Mouse (Mus musculus): ENCODE results near the gene Snap25.

Snap25 gene

GRCm38 (mm10) chr2:136713299-136713758 is at the start of gene Snap25:
Gene Snap25, plus strand, starts transcription at chr2:136713453.
- DNase-seq (ENCODE audit: extremely low read depth, low read depth, low spot score), result no peak

GRCm38 (mm10) chr2:136666951-136667350 is 46.3 kb upstream of the Snap25 start:
- DNase-seq (ENCODE audit: extremely low read depth, low read depth, low spot score), result no peak

DNA sequence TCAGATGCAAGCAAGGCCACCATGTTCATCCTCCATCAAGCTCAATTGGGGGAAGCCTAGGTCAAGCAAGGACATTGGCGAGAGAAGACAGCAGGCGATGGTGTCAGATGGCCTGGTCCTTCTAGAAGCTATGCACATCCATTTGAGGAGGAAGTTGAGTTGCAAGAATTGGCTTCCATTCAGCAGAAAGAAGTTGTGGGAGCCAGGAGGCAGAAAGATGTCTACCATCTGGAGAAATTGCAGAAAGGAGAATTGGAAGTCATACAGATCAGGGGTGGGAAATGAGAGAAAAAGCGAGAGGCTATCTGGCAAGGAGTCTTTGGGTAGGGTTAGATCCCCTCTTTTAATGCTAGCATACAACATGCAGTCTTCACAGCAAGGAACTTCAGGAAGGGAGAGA is 44.1 kb upstream of the Snap25 start:
- DNase-seq (ENCODE audit: extremely low read depth, low read depth, low spot score), result no peak

DNA sequence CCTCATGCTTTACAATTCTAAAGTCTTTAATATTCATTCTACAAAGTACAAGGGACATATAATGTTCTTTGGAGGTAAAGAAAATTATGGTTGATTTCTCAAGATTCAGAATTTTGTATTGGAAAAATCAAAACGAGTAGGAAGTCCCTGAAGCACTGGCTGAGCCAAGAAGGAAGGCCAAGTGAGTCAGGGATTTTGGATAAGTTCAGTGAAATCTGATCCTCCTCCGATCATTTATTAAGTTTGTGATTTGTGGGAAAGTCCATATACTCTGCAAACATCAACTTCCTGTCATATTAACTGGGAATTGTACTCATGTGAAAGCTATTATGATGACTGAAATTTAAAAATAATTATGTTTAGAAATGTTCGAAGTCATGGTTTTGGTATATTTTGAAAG is 43.6 kb upstream of the Snap25 start:
- no peak for DNase-seq (ENCODE audit: extremely low read depth, low read depth, low spot score)

GRCm38 (mm10) chr2:136670539-136671271 is 42.5 kb upstream of the Snap25 start:
- no peak for DNase-seq (ENCODE audit: extremely low read depth, low read depth, low spot score)

DNA sequence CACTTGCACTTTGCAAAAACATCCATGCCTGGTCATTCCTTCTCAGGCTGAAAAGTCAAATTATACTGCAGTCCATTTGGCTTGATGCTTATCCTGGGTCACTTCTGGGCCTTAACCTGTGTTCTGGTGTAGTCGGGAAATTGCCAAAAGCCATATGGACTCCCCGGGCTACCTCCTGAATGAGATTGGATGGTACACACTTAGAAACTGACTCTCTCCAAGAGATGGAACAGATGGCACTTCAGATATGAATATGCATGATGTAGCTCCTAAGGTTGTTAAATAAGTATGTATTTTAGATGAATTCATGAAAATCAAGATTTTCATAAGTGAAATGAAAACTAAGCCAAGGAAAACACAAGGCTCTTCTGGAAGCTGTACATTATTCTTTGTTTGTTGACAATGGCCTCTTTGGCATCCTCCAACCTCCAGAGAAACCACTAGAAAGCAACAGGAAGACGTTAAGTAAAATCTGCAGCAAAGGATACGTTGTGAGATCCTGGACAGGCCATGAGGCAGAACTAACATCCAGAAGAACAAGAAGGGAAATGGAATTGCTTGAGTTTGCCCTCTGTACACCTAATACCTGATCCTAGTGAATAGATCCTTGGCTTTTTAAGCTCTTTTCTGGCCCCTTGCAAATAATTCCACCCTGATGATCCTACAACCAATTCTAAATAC is 39.0 kb upstream of the Snap25 start:
- DNase-seq (ENCODE audit: extremely low read depth, low read depth, low spot score), result no peak

GRCm38 (mm10) chr2:136676196-136676595 is 37.1 kb upstream of the Snap25 start:
- no peak for DNase-seq (ENCODE audit: extremely low read depth, low read depth, low spot score)

GRCm38 (mm10) chr2:136676918-136677445 is 36.3 kb upstream of the Snap25 start:
- DNase-seq (ENCODE audit: extremely low read depth, low read depth, low spot score), result no peak

DNA sequence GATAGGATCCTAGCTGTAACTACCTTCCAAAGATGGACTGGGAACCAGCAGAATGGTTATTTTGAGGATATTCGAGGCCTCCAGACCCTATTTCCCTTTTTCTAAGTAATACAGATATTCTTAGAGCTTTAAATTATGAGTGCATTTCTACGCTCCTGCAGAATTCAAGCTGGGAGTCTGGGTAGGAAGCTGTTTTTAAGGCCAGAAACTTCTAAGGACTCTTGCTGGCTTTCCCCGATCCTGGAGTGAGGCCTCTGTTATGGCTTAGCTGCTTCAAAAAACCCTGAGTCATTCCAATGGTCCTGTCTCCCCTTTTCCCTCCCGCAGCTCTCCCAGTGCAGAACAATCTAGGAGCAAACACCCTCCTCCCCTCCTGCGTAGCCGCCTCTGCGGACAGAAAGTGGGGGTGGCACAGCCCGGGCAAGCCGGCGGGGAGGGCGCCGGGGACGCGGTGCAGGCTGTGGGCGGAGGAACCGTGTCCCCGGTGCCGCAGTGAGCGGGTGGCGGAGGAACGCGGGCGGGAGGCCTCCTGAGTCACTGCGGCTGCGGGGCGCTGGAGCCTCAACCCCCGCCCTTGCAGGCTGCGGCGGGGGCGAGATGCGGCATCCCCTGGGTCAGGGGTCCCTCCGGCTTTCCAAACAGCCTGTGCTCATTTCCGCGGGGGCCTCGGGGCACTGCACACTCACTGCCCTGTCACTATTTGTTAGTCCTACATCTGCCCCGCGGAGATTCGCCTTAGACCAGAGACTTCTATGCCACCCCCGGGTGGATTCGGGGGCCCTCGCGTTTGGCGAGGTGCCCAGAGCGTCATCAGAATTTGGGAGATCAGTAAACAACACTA is 34.7 kb upstream of the Snap25 start:
- DNase-seq (ENCODE audit: extremely low read depth, low read depth, low spot score), result no peak

- DNase-seq (ENCODE audit: extremely low read depth, low read depth, low spot score), result peak; percentile 2
These were observed 33.7 kb upstream of the Snap25 start for GRCm38 (mm10) chr2:136679280-136680221.

- DNase-seq (ENCODE audit: extremely low read depth, low read depth, low spot score), result peak; percentile 34
These were observed 30.9 kb upstream of the Snap25 start for GRCm38 (mm10) chr2:136682146-136682860.

- no peak for DNase-seq (ENCODE audit: extremely low read depth, low read depth, low spot score)
These were observed 27.1 kb upstream of the Snap25 start for GRCm38 (mm10) chr2:136686195-136686594.

- no peak for DNase-seq (ENCODE audit: extremely low read depth, low read depth, low spot score)
These were observed 25.9 kb upstream of the Snap25 start for GRCm38 (mm10) chr2:136687316-136687715.

DNA sequence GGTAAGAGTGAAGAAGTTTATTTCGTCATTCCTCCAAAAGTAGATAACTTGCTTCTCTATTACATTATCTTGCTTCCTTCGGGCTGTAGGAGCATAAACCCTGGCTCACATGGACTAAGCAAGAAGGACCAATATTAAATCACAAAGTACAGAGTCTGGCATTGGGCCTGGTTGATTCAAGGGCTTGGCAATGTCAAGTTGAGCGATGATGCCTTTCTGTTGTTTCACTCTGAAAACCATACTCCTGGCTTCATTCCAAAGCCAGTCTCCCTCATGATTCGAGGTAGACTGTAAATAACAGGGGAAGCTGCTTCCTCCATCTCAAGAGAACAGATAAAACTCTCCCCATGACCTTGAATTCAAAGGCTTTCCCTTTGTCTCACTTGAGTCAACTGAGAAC is 23.8 kb upstream of the Snap25 start:
- no peak for DNase-seq (ENCODE audit: extremely low read depth, low read depth, low spot score)

- DNase-seq (ENCODE audit: extremely low read depth, low read depth, low spot score), result no peak
These were observed 21.6 kb upstream of the Snap25 start for GRCm38 (mm10) chr2:136691681-136692080.

DNA sequence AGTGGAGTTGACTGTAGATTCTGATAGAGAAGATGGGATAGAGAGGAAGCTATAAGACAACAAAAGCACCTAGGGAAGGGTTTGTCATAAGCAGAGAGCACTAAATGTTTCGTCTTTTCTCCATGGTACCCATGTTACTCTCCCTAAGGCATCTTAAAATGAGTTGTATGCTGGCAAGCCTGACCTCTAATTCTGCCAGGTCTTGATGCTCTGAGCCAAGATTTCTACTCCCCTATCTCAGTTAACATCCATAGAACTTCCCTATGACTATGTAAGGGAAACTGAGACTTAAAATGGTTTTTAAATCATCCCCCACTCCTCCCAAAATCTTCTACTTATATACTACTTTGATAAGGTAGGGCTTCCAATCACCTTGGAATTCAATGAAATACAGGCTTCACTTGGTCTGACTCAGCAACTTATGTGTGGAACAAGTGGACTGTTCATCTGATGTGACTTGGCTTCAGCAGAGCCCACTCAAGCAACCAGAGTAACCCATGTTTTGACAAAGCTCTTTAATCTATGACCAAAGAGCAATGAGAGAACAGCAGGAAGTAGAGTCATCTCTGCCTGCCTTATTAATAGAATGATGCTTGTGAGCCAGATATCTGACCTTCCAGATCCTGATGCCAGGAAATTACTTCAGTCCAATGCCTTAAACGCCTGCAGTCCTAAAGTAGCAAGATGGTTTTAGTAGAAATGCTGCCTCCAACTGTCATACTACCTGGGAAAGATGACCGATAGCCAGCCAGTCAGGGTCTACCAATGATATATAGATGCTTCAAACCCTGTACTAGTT is 13.6 kb upstream of the Snap25 start:
- no peak for DNase-seq (ENCODE audit: extremely low read depth, low read depth, low spot score)

DNA sequence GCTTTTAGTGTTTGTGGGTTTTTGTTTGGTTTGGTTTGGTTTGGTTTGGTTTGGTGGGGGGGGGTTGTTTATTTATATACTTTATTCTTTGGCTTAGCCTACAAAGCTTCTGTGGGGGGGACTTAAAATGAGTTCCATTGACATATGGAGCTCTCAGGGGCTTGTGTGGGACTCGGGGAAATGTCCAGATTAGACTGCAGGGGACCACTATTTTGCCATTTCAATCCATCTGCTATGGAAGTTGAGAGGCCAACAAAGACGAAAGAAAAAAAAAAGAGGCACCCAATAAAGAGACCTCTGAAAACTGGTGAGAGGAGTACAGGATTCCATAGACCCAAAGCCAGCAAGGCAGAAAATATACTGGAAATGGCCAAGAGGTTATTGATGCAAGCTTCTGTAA is 9.9 kb upstream of the Snap25 start:
- no peak for DNase-seq (ENCODE audit: extremely low read depth, low read depth, low spot score)

- DNase-seq (ENCODE audit: extremely low read depth, low read depth, low spot score), result no peak
These were observed 2.1 kb upstream of the Snap25 start for GRCm38 (mm10) chr2:136711155-136711554.

Measured in fat pad, adult 2 months (tissue).